14 mouse cellular contexts compared by ENCODE assay signal in the genomic region with DNA sequence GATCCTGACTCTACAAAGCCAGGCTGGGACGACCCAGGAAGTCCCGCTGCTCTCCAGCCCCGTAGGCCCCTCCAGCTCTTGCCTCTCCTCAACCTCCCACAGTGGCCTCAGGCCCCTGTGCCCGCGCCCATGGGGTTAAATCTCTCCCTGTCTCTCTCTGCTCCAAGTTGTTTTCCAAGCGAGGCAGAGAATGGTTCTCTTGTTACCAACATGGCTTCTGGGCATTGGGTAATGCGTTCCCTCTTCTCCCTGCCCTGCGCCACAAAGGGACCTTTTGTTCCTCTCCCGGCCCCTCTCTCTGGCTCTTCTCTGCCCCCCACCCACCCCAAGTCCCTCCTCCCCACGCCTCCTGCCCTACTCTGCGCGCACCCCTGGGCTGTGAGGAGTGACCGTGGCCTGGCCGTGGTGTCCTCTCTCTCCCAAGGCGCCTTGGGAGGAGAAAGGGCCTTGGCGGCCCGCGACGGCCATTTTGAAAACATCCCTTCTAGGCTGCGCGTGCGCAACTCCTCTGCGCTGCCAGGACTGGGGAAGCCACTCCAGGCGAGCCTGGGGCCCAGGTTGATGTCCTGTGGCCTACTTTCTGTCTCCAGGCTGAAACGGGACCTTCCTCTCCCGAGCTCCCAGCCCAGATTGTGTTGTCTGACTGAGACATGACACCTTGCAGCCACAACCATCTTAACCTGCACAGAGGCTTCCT. TPM values are rescaled to one million over a fixed set of nuclear protein-coding genes. Genes with fewer than 3 reads are reported as not detected.
DNase-seq lines count a peak whose midpoint lies in the region; ATAC-seq and TF ChIP-seq lines count a peak whose summit lies in the region.
"Had no signal": no experiment of that assay in that cellular context is flagged by ENCODE, and none has a peak within 500 bp of the region (broad histone marks: within the 10 kb centered on the region; RNA-seq: fewer than 3 reads in every experiment).

No protein-coding gene starts in this region.

- no peak overlapping the region for H3K9ac ChIP-seq in heart, embryonic 12.5 days
- H3K9ac ChIP-seq in midbrain, postnatal 0 days (replicated peaks; ENCODE audit: low read length, poor library complexity, severe bottlenecking) = no peak overlapping the region
- no peak overlapping the region for H3K9ac ChIP-seq in midbrain, embryonic 15.5 days
- no peak overlapping the region for H3K9ac ChIP-seq in stomach, embryonic 14.5 days (replicated peaks; ENCODE audit: low read depth, low read length)
- H3K9ac ChIP-seq: forebrain, embryonic 15.5 days had no signal

- H3K27me3 ChIP-seq in heart, embryonic 10.5 days (ENCODE audit: insufficient read depth, poor library complexity, severe bottlenecking) = peaks cover 7% of the 10 kb centered on the region; the same call in 1 of the 2 replicates
- no peaks in the 10 kb centered on the region; the same call in 1 of the 2 replicates for H3K27me3 ChIP-seq in heart, embryonic 12.5 days (replicated peaks)
- H3K27me3 ChIP-seq in midbrain, postnatal 0 days (ENCODE audit: insufficient read depth, low read length) = no peaks in the 10 kb centered on the region
- H3K27me3 ChIP-seq in midbrain, embryonic 15.5 days (replicated peaks) = no peaks in the 10 kb centered on the region
- no peaks in the 10 kb centered on the region for H3K27me3 ChIP-seq in embryonic facial prominence, embryonic 10.5 days (replicated peaks; ENCODE audit: low read depth, poor library complexity, severe bottlenecking)
- H3K27me3 ChIP-seq in stomach, embryonic 14.5 days (ENCODE audit: control insufficient read depth, insufficient read depth, low read length) = no peaks in the 10 kb centered on the region
- H3K27me3 ChIP-seq: forebrain, embryonic 15.5 days had no signal

- H3K36me3 ChIP-seq in heart, embryonic 10.5 days = no peaks in the 10 kb centered on the region
- no peaks in the 10 kb centered on the region for H3K36me3 ChIP-seq in heart, embryonic 12.5 days
- no peaks in the 10 kb centered on the region for H3K36me3 ChIP-seq in midbrain, postnatal 0 days (ENCODE audit: insufficient read depth, low read length)
- H3K36me3 ChIP-seq in midbrain, embryonic 15.5 days (replicated peaks) = no peaks in the 10 kb centered on the region
- H3K36me3 ChIP-seq in embryonic facial prominence, embryonic 10.5 days (replicated peaks) = no peaks in the 10 kb centered on the region
- no peaks in the 10 kb centered on the region for H3K36me3 ChIP-seq in stomach, embryonic 14.5 days (ENCODE audit: control insufficient read depth, insufficient read depth, low read length)
- H3K36me3 ChIP-seq: forebrain, embryonic 15.5 days had no signal

- no peak for TF ChIP-seq CTCF in midbrain, postnatal 0 days (IDR thresholded peaks at IDR 0.05)

- H3K9me3 ChIP-seq in heart, embryonic 10.5 days = no peaks in the 10 kb centered on the region
- no peaks in the 10 kb centered on the region for H3K9me3 ChIP-seq in heart, embryonic 12.5 days (replicated peaks)
- H3K9me3 ChIP-seq in midbrain, postnatal 0 days (ENCODE audit: low read length) = no peaks in the 10 kb centered on the region
- no peaks in the 10 kb centered on the region for H3K9me3 ChIP-seq in midbrain, embryonic 15.5 days
- no peaks in the 10 kb centered on the region for H3K9me3 ChIP-seq in embryonic facial prominence, embryonic 10.5 days
- no peaks in the 10 kb centered on the region for H3K9me3 ChIP-seq in stomach, embryonic 14.5 days (ENCODE audit: control insufficient read depth, low read depth, low read length)
- H3K9me3 ChIP-seq: forebrain, embryonic 15.5 days; megakaryocyte, embryonic 14.5 days had no signal

- peaks cover 46% of the 10 kb centered on the region for H3K4me1 ChIP-seq in heart, embryonic 10.5 days
- peaks cover 26% of the 10 kb centered on the region for H3K4me1 ChIP-seq in heart, embryonic 12.5 days (replicated peaks)
- H3K4me1 ChIP-seq in midbrain, postnatal 0 days (ENCODE audit: insufficient read depth, low read length) = no peaks in the 10 kb centered on the region
- no peaks in the 10 kb centered on the region for H3K4me1 ChIP-seq in midbrain, embryonic 15.5 days
- H3K4me1 ChIP-seq in embryonic facial prominence, embryonic 10.5 days = peaks cover 32% of the 10 kb centered on the region
- no peaks in the 10 kb centered on the region for H3K4me1 ChIP-seq in stomach, embryonic 14.5 days (ENCODE audit: control insufficient read depth, insufficient read depth, low read length)
- H3K4me1 ChIP-seq: forebrain, embryonic 15.5 days had no signal

- no peak for ATAC-seq in heart, embryonic 12.5 days (ENCODE audit: insufficient number of reproducible peaks, low FRiP score)
- ATAC-seq in midbrain, postnatal 0 days (ENCODE audit: low FRiP score) = no peak
- no peak for ATAC-seq in midbrain, embryonic 15.5 days (replicated peaks)
- ATAC-seq in stomach, embryonic 14.5 days (ENCODE audit: insufficient number of reproducible peaks, insufficient read depth, low FRiP score, low read depth) = peak; percentile 44; the same call in 1 of the 2 replicates
- no peak for ATAC-seq in monocyte, adult 5-6 weeks (replicated peaks; ENCODE audit: insufficient number of reproducible peaks, low FRiP score, low TSS enrichment, poor library complexity, severe bottlenecking)
- ATAC-seq: forebrain, embryonic 15.5 days had no signal

- peak overlapping the region; percentile 53 for H3K27ac ChIP-seq in heart, embryonic 10.5 days
- no peak overlapping the region for H3K27ac ChIP-seq in heart, embryonic 12.5 days (ENCODE audit: poor library complexity, severe bottlenecking)
- H3K27ac ChIP-seq in midbrain, postnatal 0 days (ENCODE audit: low read depth, low read length) = no peak overlapping the region
- no peak overlapping the region for H3K27ac ChIP-seq in midbrain, embryonic 15.5 days
- H3K27ac ChIP-seq in embryonic facial prominence, embryonic 10.5 days (replicated peaks) = peak overlapping the region; percentile 78
- no peak overlapping the region for H3K27ac ChIP-seq in stomach, embryonic 14.5 days (ENCODE audit: low read length)
- H3K27ac ChIP-seq: forebrain, embryonic 15.5 days had no signal

- no peak for DNase-seq in heart, embryonic 10.5 days (ENCODE audit: low spot score)
- DNase-seq in midbrain, postnatal 0 days (ENCODE audit: low spot score) = peak; percentile 24
- DNase-seq in embryonic facial prominence, embryonic 10.5 days (ENCODE audit: low spot score) = peak; percentile 47
- DNase-seq in natural killer cell, adult 2 months (ENCODE audit: low spot score in 2 of 2) = no peak

- H3K4me2 ChIP-seq in heart, embryonic 12.5 days = no peak overlapping the region
- H3K4me2 ChIP-seq in midbrain, postnatal 0 days (ENCODE audit: low read depth, low read length, poor library complexity, severe bottlenecking) = no peak overlapping the region
- no peak overlapping the region for H3K4me2 ChIP-seq in midbrain, embryonic 15.5 days
- no peak overlapping the region for H3K4me2 ChIP-seq in stomach, embryonic 14.5 days (replicated peaks; ENCODE audit: low read depth, low read length)
- H3K4me2 ChIP-seq: forebrain, embryonic 15.5 days; heart, embryonic 11.5 days had no signal

- H3K4me3 ChIP-seq in heart, embryonic 10.5 days = no peak overlapping the region
- no peak overlapping the region for H3K4me3 ChIP-seq in heart, embryonic 12.5 days
- H3K4me3 ChIP-seq in midbrain, postnatal 0 days (ENCODE audit: low read depth, low read length) = no peak overlapping the region
- H3K4me3 ChIP-seq in midbrain, embryonic 15.5 days = no peak overlapping the region
- no peak overlapping the region for H3K4me3 ChIP-seq in embryonic facial prominence, embryonic 10.5 days
- H3K4me3 ChIP-seq in stomach, embryonic 14.5 days (ENCODE audit: low read depth, low read length) = no peak overlapping the region
- H3K4me3 ChIP-seq: forebrain, embryonic 15.5 days; megakaryocyte, embryonic 14.5 days had no signal

- WGBS in heart, embryonic 10.5 days = 81% methylated on average over 26 of the region's 26 CpGs
- WGBS in heart, embryonic 12.5 days = 87% methylated on average over 26 of the region's 26 CpGs
- WGBS in midbrain, postnatal 0 days = 85% methylated on average over 26 of the region's 26 CpGs
- 89% methylated on average over 26 of the region's 26 CpGs for WGBS in midbrain, embryonic 15.5 days
- 65% methylated on average over 26 of the region's 26 CpGs for WGBS in embryonic facial prominence, embryonic 10.5 days
- 82% methylated on average over 26 of the region's 26 CpGs for WGBS in stomach, embryonic 14.5 days

RNA-seq across cellular contexts. Expression of gene Pick1, which starts 16.1 kb away (rescaled TPM):
- 41.0 and 41.3 TPM in 2 replicates for polyA plus RNA-seq in heart, embryonic 10.5 days (2016; fragmentation: Nextera tagmentation; extraction: Ambion mirVana)
- 33.8 and 37.6 TPM in 2 replicates for polyA plus RNA-seq in heart, embryonic 12.5 days (2016; fragmentation: Nextera tagmentation; extraction: Ambion mirVana)
- total RNA-seq in midbrain, postnatal 0 days (2014; rRNA removed) = 65.8 and 81.1 TPM in 2 replicates
- 78.1 and 84.2 TPM in 2 replicates for polyA plus RNA-seq in midbrain, postnatal 0 days (2015; fragmentation: Nextera tagmentation; extraction: Ambion mirVana)
- polyA plus RNA-seq in midbrain, embryonic 15.5 days (2015; fragmentation: Nextera tagmentation; extraction: Ambion mirVana) = 105 and 108 TPM in 2 replicates
- 45.6 and 50.1 TPM in 2 replicates for polyA plus RNA-seq in embryonic facial prominence, embryonic 10.5 days (2016; fragmentation: Nextera tagmentation; extraction: Ambion mirVana)
- polyA plus RNA-seq in stomach, embryonic 14.5 days (2014; fragmentation: Nextera tagmentation; extraction: Ambion mirVana) = 28.7 and 33.1 TPM in 2 replicates
- total RNA-seq in monocyte, adult 5-6 weeks (2017) = 7.2 to 13.7 TPM (median 8.1 TPM) in 3 replicates

RNA-seq across cellular contexts. Expression of gene Gm49486, which starts 16.3 kb away (rescaled TPM):
- 0.16 and 0.39 TPM in 2 replicates for polyA plus RNA-seq in heart, embryonic 10.5 days (2016; fragmentation: Nextera tagmentation; extraction: Ambion mirVana)
- 0.49 and 1.0 TPM in 2 replicates for polyA plus RNA-seq in heart, embryonic 12.5 days (2016; fragmentation: Nextera tagmentation; extraction: Ambion mirVana)
- 1.8 and 3.7 TPM in 2 replicates for total RNA-seq in midbrain, postnatal 0 days (2014; rRNA removed)
- polyA plus RNA-seq in midbrain, postnatal 0 days (2015; fragmentation: Nextera tagmentation; extraction: Ambion mirVana) = 1.1 and 2.0 TPM in 2 replicates
- polyA plus RNA-seq in midbrain, embryonic 15.5 days (2015; fragmentation: Nextera tagmentation; extraction: Ambion mirVana) = 0.78 and 1.6 TPM in 2 replicates
- 0.29 and 0.35 TPM in 2 replicates for polyA plus RNA-seq in embryonic facial prominence, embryonic 10.5 days (2016; fragmentation: Nextera tagmentation; extraction: Ambion mirVana)
- polyA plus RNA-seq in stomach, embryonic 14.5 days (2014; fragmentation: Nextera tagmentation; extraction: Ambion mirVana) = 0.93 and 1.3 TPM in 2 replicates
- not detected in 3 replicates for total RNA-seq in monocyte, adult 5-6 weeks (2017)

RNA-seq across cellular contexts. Expression of gene Slc16a8, which starts 41.7 kb away (rescaled TPM):
- 0.15 and 0.26 TPM in 2 replicates for polyA plus RNA-seq in heart, embryonic 10.5 days (2016; fragmentation: Nextera tagmentation; extraction: Ambion mirVana)
- 0.36 and 0.65 TPM in 2 replicates for polyA plus RNA-seq in heart, embryonic 12.5 days (2016; fragmentation: Nextera tagmentation; extraction: Ambion mirVana)
- total RNA-seq in midbrain, postnatal 0 days (2014; rRNA removed) = 0.93 TPM in 1 of 2 replicates, not detected in the other
- 0.45 and 0.54 TPM in 2 replicates for polyA plus RNA-seq in midbrain, postnatal 0 days (2015; fragmentation: Nextera tagmentation; extraction: Ambion mirVana)
- polyA plus RNA-seq in midbrain, embryonic 15.5 days (2015; fragmentation: Nextera tagmentation; extraction: Ambion mirVana) = 0.47 and 0.54 TPM in 2 replicates
- polyA plus RNA-seq in embryonic facial prominence, embryonic 10.5 days (2016; fragmentation: Nextera tagmentation; extraction: Ambion mirVana) = 0.16 and 0.34 TPM in 2 replicates
- polyA plus RNA-seq in stomach, embryonic 14.5 days (2014; fragmentation: Nextera tagmentation; extraction: Ambion mirVana) = 0.18 and 0.19 TPM in 2 replicates
- not detected in 3 replicates for total RNA-seq in monocyte, adult 5-6 weeks (2017)
- total RNA-seq: neutrophil, adult 5-6 weeks had no signal
- polyA plus RNA-seq: liver, embryonic 16.5 days had no signal

RNA-seq across cellular contexts. Expression of gene Sox10, which starts 47.9 kb away (rescaled TPM):
- polyA plus RNA-seq in heart, embryonic 10.5 days (2016; fragmentation: Nextera tagmentation; extraction: Ambion mirVana) = 0.34 and 1.6 TPM in 2 replicates
- 0.28 and 0.44 TPM in 2 replicates for polyA plus RNA-seq in heart, embryonic 12.5 days (2016; fragmentation: Nextera tagmentation; extraction: Ambion mirVana)
- 19.2 and 21.1 TPM in 2 replicates for total RNA-seq in midbrain, postnatal 0 days (2014; rRNA removed)
- polyA plus RNA-seq in midbrain, postnatal 0 days (2015; fragmentation: Nextera tagmentation; extraction: Ambion mirVana) = 6.8 and 8.9 TPM in 2 replicates
- polyA plus RNA-seq in midbrain, embryonic 15.5 days (2015; fragmentation: Nextera tagmentation; extraction: Ambion mirVana) = 2.9 TPM in 2 replicates
- 11.4 and 12.9 TPM in 2 replicates for polyA plus RNA-seq in embryonic facial prominence, embryonic 10.5 days (2016; fragmentation: Nextera tagmentation; extraction: Ambion mirVana)
- polyA plus RNA-seq in stomach, embryonic 14.5 days (2014; fragmentation: Nextera tagmentation; extraction: Ambion mirVana) = 16.8 TPM in 2 replicates
- not detected in 3 replicates for total RNA-seq in monocyte, adult 5-6 weeks (2017)
- total RNA-seq: neutrophil, adult 5-6 weeks had no signal
- polyA plus RNA-seq: C2C12 had no signal

Comparison
In these comparisons a context has a peak if more than half of its experiments do, and no peak if none do; other contexts are left out.
1. H3K27ac ChIP-seq: peak in heart, embryonic 10.5 days (single experiment) and embryonic facial prominence, embryonic 10.5 days (single experiment); none in heart, embryonic 12.5 days (single experiment), midbrain, postnatal 0 days (single experiment), midbrain, embryonic 15.5 days (single experiment) and stomach, embryonic 14.5 days (single experiment).
2. DNase-seq: peak in midbrain, postnatal 0 days (single experiment) and embryonic facial prominence, embryonic 10.5 days (single experiment); none in heart, embryonic 10.5 days (single experiment) and natural killer cell, adult 2 months (0 of 2).